Mouse (Mus musculus): ENCODE measurements around the gene Amer3. TPM values are rescaled to one million over a fixed set of nuclear protein-coding genes. Genes with fewer than 3 reads are reported as not detected.
"Not testable (repeated sequence)": the region's sequence is repeated elsewhere in the genome, so short reads cannot be mapped to it uniquely, and the experiment has no call there.

Amer3 gene
- polyA plus RNA-seq (2012) = not detected in 2 replicates

- 0 out of 2 replicates have a peak, but pooled peaks cover 2% of the 10 kb centered on the region for H3K4me1 ChIP-seq (ENCODE audit: control insufficient read depth)
These were observed at the start of gene Amer3 for GRCm38 (mm10) chr1:34578851-34579781. Gene Amer3 (plus strand): TSS chr1:34579657.

DNA sequence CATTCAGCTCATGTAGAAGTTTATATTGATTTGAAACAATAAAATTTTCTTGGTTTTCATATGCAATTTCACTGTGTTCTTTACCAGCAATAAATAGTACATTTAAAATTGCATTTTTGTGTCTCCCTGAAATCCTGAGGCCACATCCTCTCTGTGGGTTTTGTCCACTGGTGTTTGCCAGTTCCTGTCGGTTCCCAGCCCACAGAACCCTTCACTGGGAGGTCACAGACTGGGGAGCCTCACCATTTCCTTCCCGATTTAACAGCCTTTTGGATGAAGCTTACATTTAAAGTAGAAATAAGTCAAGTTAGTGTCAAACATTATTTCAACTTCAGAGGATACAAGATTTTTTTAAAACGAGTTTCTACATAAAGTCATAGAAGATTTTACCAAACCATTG is 44.9 kb upstream of the Amer3 start:
- not testable (repeated sequence) for H3K4me1 ChIP-seq (ENCODE audit: control insufficient read depth); H3K9me3 ChIP-seq (ENCODE audit: control insufficient read depth, low read length); H3K4me3 ChIP-seq (replicated peaks); H3K36me3 ChIP-seq (ENCODE audit: control insufficient read depth)
- peaks cover 28% of the 10 kb centered on the region for H3K27me3 ChIP-seq (ENCODE audit: control insufficient read depth)

More at GRCm38 (mm10) chr1:34578851-34579781, at the start of gene Amer3:
- Histone ChIP-seq H3K27me3 (ENCODE audit: control insufficient read depth) (peaks cover 18% of the 10 kb centered on the region), H3K36me3 (ENCODE audit: control insufficient read depth) (no peaks in the 10 kb centered on the region), H3K9me3 (ENCODE audit: control insufficient read depth, low read length) (no peaks in the 10 kb centered on the region), H3K4me3 (replicated peaks) (no peak within 1 kb of the TSS)
- no peak for TF ChIP-seq GATA1 (IDR thresholded peaks at IDR 0.05; ENCODE audit: low read length)
- no peak for TF ChIP-seq TAL1 (IDR thresholded peaks at IDR 0.05; ENCODE audit: low read length)

GRCm38 (mm10) chr1:34535043-34535698 is 44.3 kb upstream of the Amer3 start, which contains the start of gene Cfc1:
Gene Cfc1 (plus strand): TSS chr1:34535648.
- peaks cover 28% of the 10 kb centered on the region for H3K27me3 ChIP-seq (ENCODE audit: control insufficient read depth)
- H3K4me1 ChIP-seq (ENCODE audit: control insufficient read depth); H3K4me3 ChIP-seq (replicated peaks): not testable (repeated sequence)

DNA sequence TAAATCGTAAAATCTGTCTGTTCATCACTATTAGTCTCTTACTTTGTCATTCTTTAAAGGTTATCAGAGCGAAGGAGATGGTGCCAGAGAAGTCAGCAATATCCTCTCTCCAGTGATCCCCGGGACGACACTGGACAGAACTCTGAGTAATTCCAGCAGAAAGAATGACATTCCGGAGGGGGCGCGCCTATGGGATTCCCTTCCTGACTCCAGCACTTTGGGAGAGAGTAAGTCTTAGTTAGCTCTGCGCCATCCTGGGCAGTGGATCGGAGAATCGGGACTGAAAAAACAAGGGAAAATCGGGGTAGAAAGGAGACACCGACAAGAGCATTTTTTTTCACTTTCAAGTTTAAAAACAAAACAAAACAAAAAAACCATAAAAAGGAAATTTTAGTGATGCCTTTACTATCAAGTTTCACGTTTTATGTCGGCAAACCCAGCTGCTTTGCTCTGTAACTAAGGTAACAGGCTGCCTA is 43.1 kb upstream of the Amer3 start:
- Histone ChIP-seq H3K4me1 (ENCODE audit: control insufficient read depth) (no peaks in the 10 kb centered on the region), H3K36me3 (ENCODE audit: control insufficient read depth) (no peaks in the 10 kb centered on the region), H3K9me3 (ENCODE audit: control insufficient read depth, low read length) (no peaks in the 10 kb centered on the region), H3K27me3 (ENCODE audit: control insufficient read depth) (peaks cover 28% of the 10 kb centered on the region), H3K4me3 (replicated peaks) (no peak overlapping the region)
- no peak for TF ChIP-seq TAL1 (IDR thresholded peaks at IDR 0.05; ENCODE audit: low read length)
- TF ChIP-seq GATA1 (IDR thresholded peaks at IDR 0.05; ENCODE audit: low read length) = no peak

More at GRCm38 (mm10) chr1:34535043-34535698, 44.3 kb upstream of the Amer3 start, which contains the start of gene Cfc1:
- not testable (repeated sequence) for H3K9me3 ChIP-seq (ENCODE audit: control insufficient read depth, low read length); H3K36me3 ChIP-seq (ENCODE audit: control insufficient read depth)

DNA sequence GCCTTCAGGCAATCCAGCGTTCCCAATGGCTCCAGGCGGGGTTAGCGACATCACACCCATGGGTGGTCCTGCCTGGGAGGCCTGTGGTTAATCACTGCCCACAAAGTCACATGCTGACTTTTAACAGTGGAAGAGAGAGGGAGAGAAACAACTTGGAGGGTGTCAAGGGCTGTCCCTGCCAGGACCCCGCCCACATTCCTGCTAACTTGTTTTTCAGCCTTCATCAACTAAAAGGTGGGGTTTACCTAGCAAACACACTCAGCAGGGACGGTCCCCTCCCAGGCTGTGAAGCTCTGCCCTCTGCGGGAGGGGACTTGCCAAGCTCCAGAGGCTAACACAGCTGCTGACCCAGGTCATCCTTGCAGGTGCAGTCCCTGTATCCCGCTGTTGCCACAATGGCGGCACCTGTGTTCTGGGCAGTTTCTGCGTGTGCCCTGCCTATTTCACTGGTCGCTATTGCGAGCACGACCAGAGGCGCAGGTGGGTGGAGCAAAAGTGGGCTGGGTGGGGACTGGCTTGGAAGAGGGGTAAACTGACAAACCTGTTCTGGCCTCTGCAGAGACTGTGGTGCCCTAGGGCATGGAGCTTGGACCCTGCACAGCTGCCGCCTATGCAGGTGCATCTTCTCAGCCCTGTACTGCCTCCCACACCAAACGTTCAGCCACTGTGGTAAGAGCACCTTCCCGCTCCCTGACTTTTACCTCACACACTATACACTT is 42.5 kb upstream of the Amer3 start:
- no peak overlapping the region for H3K4me3 ChIP-seq (replicated peaks)
- H3K4me1 ChIP-seq (ENCODE audit: control insufficient read depth) = no peaks in the 10 kb centered on the region
- no peak for TF ChIP-seq TAL1 (IDR thresholded peaks at IDR 0.05; ENCODE audit: low read length)
- TF ChIP-seq GATA1 (IDR thresholded peaks at IDR 0.05; ENCODE audit: low read length) = no peak
- peaks cover 28% of the 10 kb centered on the region for H3K27me3 ChIP-seq (ENCODE audit: control insufficient read depth)
- no peaks in the 10 kb centered on the region for H3K9me3 ChIP-seq (ENCODE audit: control insufficient read depth, low read length)
- no peaks in the 10 kb centered on the region for H3K36me3 ChIP-seq (ENCODE audit: control insufficient read depth)

- H3K4me3 ChIP-seq (replicated peaks) = no peak overlapping the region
- H3K4me1 ChIP-seq (ENCODE audit: control insufficient read depth) = no peaks in the 10 kb centered on the region
- TF ChIP-seq TAL1 (IDR thresholded peaks at IDR 0.05; ENCODE audit: low read length) = no peak
- H3K27me3 ChIP-seq (ENCODE audit: control insufficient read depth) = no peaks in the 10 kb centered on the region
- H3K9me3 ChIP-seq (ENCODE audit: control insufficient read depth, low read length) = no peaks in the 10 kb centered on the region
- H3K36me3 ChIP-seq (ENCODE audit: control insufficient read depth) = no peaks in the 10 kb centered on the region
These were observed 32.4 kb upstream of the Amer3 start for GRCm38 (mm10) chr1:34547074-34547473.

DNA sequence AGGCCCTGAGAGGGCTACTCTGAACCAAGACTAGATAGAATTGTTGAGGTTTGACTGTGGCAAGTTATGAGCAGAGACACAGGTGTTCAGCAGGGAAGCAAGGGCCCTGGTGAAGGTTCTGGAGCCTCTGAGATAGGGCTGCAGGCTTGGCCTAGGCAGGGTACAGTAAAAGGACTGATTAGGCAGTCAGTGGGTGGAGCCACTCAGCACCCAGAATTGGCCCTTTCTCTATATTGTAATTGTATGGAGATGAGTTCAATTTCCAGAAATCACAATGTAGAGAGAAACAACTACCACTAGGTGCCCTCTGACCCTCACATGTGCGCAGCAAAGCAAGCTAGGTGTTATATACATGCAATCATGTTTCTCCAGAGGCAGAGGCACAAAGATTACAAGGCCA is 25.8 kb upstream of the Amer3 start:
- H3K27me3 ChIP-seq (ENCODE audit: control insufficient read depth) = no peaks in the 10 kb centered on the region
- no peaks in the 10 kb centered on the region for H3K36me3 ChIP-seq (ENCODE audit: control insufficient read depth)
- no peak for TF ChIP-seq GATA1 (IDR thresholded peaks at IDR 0.05; ENCODE audit: low read length)
- no peak for TF ChIP-seq TAL1 (IDR thresholded peaks at IDR 0.05; ENCODE audit: low read length)
- H3K9me3 ChIP-seq (ENCODE audit: control insufficient read depth, low read length) = no peaks in the 10 kb centered on the region
- H3K4me1 ChIP-seq (ENCODE audit: control insufficient read depth) = no peaks in the 10 kb centered on the region
- H3K4me3 ChIP-seq (replicated peaks) = no peak overlapping the region

GRCm38 (mm10) chr1:34554275-34554674 is 25.2 kb upstream of the Amer3 start:
- no peaks in the 10 kb centered on the region for H3K4me1 ChIP-seq (ENCODE audit: control insufficient read depth)
- H3K27me3 ChIP-seq (ENCODE audit: control insufficient read depth) = no peaks in the 10 kb centered on the region
- H3K36me3 ChIP-seq (ENCODE audit: control insufficient read depth) = no peaks in the 10 kb centered on the region
- no peak overlapping the region for H3K4me3 ChIP-seq (replicated peaks)
- no peaks in the 10 kb centered on the region for H3K9me3 ChIP-seq (ENCODE audit: control insufficient read depth, low read length)
- no peak for TF ChIP-seq GATA1 (IDR thresholded peaks at IDR 0.05; ENCODE audit: low read length)
- no peak for TF ChIP-seq TAL1 (IDR thresholded peaks at IDR 0.05; ENCODE audit: low read length)

- Histone ChIP-seq H3K9me3 (ENCODE audit: control insufficient read depth, low read length) (no peaks in the 10 kb centered on the region), H3K36me3 (ENCODE audit: control insufficient read depth) (no peaks in the 10 kb centered on the region), H3K4me1 (ENCODE audit: control insufficient read depth) (no peaks in the 10 kb centered on the region), H3K4me3 (replicated peaks) (no peak within 1 kb of the TSS), H3K27me3 (ENCODE audit: control insufficient read depth) (no peaks in the 10 kb centered on the region)
- TF ChIP-seq GATA1 (IDR thresholded peaks at IDR 0.05; ENCODE audit: low read length) (no peak), TAL1 (IDR thresholded peaks at IDR 0.05; ENCODE audit: low read length) (no peak)
These were observed 18.6 kb upstream of the Amer3 start, which contains the start of gene Prss40 for GRCm38 (mm10) chr1:34560843-34561242. Gene Prss40 (minus strand): TSS chr1:34560943.

All from erythroblast, embryonic 14.5 days (primary cell).